Mouse (Mus musculus) adipocyte (in vitro differentiated cells): ENCODE measurements around the gene Rnpepl1.
A peak's percentile ranks its signal among the peaks of the same experiment; 100 is the strongest.
"Not testable (repeated sequence)": the region's sequence is repeated elsewhere in the genome, so short reads cannot be mapped to it uniquely, and the experiment has no call there.

Experiments used
- DNase-seq: peaks from one replicate; pipeline ENCODE4 v3.0.0-alpha.2; 2016; ENCODE audit warnings: low spot score

Rnpepl1 gene

DNA sequence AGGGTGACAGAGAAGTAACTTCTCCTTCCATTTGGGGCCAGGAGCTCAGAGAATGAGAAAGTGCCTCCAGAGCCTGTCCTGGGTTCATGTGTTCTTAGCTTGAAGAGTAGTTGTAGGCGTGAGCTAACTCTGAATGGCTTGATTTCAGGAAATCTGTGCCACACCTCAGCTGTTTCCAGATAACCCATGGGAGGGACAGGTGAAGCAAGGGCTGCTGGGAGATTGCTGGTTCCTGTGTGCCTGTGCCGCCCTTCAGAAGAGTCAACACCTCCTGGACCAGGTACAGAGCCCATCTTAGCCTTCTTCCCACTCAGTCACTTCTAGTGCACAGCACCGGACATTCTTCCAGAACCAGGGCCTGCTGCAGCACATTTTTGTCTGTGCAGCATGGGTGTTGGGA, 27.2 kb downstream of the Rnpepl1 start:
- DNase-seq = no peak

DNA sequence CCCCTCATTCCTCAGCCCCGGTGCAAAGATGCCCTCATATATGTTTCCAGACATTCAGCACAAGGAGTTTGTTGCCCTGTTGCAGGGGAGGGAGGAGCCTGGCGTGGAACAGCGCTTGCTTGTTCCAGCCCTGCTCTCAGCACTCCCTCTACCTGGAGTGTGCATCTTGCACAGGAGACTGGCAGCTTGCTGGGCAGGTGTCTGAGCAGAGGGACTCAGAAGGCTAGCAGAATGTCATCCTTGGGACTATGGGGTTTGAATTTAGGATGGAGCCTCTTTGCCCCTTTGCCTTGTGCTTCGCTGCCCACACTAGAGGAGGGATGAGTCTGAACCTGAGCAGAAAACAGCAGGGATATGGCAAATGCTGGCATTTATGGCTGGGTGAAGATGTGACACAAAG, 29.2 kb downstream of the Rnpepl1 start:
- DNase-seq = no peak

DNA sequence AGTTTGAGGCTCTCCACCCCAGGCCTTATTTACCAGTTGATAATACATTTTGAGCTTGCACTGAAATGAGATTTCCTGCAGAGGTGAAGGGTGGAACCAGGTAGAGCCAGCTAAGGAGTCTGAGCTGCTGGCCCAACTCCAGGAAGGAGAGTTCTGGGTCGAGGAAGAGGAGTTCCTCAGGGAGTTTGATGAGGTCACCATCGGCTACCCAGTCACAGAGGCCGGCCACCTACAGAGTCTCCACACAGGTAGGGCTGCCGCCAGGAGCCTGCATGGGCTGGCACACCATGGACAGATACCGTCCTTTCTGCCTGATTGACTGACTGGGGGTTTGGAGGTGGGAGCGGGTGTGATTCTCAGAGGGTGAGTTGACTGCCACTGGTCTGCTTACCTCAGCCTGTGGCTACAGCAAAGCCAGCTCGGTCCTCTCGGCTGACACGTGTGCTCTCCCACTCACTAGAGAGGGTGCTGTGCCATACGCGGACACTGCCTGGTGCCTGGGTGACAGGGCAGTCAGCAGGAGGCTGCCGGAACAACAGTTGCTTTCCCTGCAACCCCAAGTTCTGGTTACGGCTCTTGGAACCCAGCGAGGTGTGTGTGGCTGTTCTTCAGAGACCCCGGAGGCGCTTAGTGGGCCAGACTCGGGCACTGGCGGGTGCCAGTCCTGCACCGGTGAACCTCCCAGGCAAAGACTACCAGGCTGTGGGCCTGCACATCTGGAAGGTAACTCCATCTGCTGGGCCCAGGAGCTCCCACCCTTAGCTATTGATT, 32.8 kb downstream of the Rnpepl1 start:
- no peak for DNase-seq

DNA sequence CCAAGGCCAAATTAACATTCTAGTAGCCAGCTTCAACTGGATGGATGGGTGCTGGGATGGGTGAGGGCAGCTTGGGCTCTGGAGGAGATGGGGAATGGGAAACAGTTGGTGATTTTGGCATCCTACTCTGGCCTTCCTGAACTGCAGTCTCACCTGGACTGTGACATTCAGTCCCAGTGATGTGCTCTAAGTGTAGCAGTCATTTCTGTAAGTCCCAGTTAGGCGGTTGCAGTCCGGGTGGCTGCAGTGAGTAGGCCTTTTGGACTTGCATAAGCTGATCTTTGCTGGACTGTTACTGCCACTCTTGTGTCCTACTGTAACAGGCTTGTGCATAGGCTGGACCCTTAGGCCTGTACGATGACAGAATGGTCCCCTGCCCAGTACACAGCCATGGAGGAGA, 37.4 kb downstream of the Rnpepl1 start:
- DNase-seq = no peak

DNA sequence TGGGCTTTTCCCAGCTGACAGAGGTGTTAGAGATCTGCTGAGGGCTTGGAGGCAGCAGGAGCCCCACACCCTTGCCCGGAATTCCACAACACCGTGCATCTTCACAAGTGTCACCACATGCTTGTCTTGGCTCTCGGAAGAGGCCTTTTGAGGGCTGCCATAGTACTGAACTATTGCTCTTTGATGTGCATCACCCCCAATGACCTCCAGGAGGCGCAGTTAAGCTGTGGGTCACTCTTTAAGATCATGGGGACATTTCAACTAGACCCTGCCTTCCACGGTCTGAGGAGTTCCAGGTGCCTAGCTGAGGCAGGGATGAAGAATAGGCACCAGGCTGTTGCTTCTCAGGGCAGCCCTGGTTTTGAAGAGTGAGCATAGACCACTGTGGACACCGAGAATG, 38.8 kb downstream of the Rnpepl1 start:
- DNase-seq = no peak

DNA sequence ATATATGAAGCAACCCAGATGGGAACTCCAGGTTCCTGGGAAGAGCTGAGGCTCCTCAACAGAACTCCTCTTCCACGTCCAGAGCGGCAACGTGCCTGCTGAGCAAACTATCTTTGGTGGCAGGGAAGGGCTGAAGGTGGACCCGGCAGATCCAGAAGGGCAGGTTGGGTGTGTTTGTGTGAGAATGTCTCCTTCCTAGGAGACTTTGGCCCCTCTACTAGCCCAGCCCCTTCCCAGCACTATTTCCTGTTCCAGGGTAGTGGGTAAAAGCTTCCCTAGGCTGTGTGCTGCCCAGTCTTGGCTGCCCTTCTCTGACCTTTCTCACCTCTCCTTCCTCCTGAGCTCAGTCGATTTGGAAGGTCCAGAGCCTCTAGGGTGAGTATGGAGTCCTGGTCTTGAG, 40.0 kb downstream of the Rnpepl1 start, which contains the start of gene Gpr35:
Gene Gpr35 (plus strand): TSS at position 259 of the 400 bp plus-strand sequence.
- no peak for DNase-seq

DNA sequence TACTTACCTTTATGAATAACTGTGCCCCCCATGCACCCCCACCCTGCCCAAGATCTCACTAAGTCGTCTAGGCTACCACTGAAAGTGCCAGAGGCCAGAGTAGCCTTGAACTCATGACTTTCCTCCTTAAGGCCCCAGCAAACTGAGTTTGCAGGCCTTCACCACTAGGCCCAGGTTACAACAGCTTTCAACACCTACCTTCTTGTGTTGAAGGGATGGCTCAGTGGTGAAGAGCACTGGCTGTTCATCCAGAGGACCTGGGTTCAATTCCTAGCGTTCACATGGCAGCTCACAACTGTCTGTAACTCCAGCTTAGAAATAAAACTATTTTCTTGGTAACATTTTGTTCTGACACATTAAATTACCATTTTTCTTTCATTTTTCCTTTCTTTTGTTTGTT, 43.1 kb downstream of the Rnpepl1 start:
- DNase-seq = no peak

GRCm38 (mm10) chr1:92956571-92957335, 46.2 kb downstream of the Rnpepl1 start:
- DNase-seq = not testable (repeated sequence)

- DNase-seq = no peak
These were observed 48.4 kb downstream of the Rnpepl1 start for GRCm38 (mm10) chr1:92958999-92959398.

DNA sequence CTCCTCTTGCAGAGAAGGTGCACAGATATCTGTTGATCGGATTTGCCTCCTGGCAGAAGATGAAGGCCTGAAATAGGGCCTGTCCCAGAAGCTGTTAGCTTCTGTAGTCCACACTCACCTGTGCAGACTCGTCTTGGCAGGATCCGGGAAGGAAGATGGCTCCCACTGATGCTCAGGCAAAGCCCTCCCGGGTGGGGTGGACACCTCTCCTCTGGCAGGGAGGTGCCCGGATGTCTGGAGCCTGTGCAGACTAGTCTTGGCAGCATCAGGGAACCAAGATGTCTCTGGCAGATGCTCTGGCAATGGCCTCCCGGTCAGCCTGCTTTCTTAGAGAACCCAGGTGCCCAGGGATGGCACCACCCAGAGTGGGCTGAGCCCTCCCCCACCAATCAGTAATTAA, 60.2 kb downstream of the Rnpepl1 start:
- not testable (repeated sequence) for DNase-seq

- DNase-seq = no peak
These were observed 61.6 kb downstream of the Rnpepl1 start for GRCm38 (mm10) chr1:92971879-92972795.

- DNase-seq = peak; percentile 58
These were observed 62.3 kb downstream of the Rnpepl1 start for GRCm38 (mm10) chr1:92972854-92973253.
